In genomic region chr19:59280841-59281240, GRCm38 (mm10) we compare ENCODE assay signal across 20 mouse cellular contexts. TPM values are rescaled to one million over a fixed set of nuclear protein-coding genes. Genes with fewer than 3 reads are reported as not detected.
DNase-seq lines count a peak whose midpoint lies in the region; ATAC-seq lines count a peak whose summit lies in the region.
"Had no signal": no experiment of that assay in that cellular context is flagged by ENCODE, and none has a peak within 500 bp of the region (broad histone marks: within the 10 kb centered on the region; RNA-seq: fewer than 3 reads in every experiment).

No protein-coding gene starts in this region.

- no peak for ATAC-seq in heart, embryonic 12.5 days (ENCODE audit: insufficient number of reproducible peaks, low FRiP score)
- no peak for ATAC-seq in limb, embryonic 12.5 days (ENCODE audit: insufficient number of reproducible peaks, insufficient read depth, low FRiP score, low TSS enrichment, low read depth)
- ATAC-seq in forebrain, embryonic 11.5 days (replicated peaks; ENCODE audit: low FRiP score): no peak

- no peak overlapping the region for H3K9ac ChIP-seq in heart, embryonic 12.5 days
- H3K9ac ChIP-seq in limb, embryonic 12.5 days (replicated peaks): no peak overlapping the region
- H3K9ac ChIP-seq in forebrain, embryonic 11.5 days (ENCODE audit: low read length): no peak overlapping the region
- H3K9ac ChIP-seq: hindbrain, embryonic 15.5 days; neural tube, embryonic 12.5 days had no signal

- no peak overlapping the region for H3K4me2 ChIP-seq in heart, embryonic 12.5 days
- no peak overlapping the region for H3K4me2 ChIP-seq in limb, embryonic 12.5 days
- H3K4me2 ChIP-seq in forebrain, embryonic 11.5 days (ENCODE audit: low read depth, low read length, severe bottlenecking): no peak overlapping the region
- H3K4me2 ChIP-seq: hindbrain, embryonic 15.5 days; neural tube, embryonic 12.5 days had no signal

- H3K27ac ChIP-seq in heart, embryonic 12.5 days (ENCODE audit: poor library complexity, severe bottlenecking): 0 out of 2 replicates have a peak overlapping the region, but pooled peaks have one; percentile 6
- peak overlapping the region; percentile 62; the same call in 1 of the 2 replicates for H3K27ac ChIP-seq in limb, embryonic 12.5 days
- no peak overlapping the region; the same call in 1 of the 2 replicates for H3K27ac ChIP-seq in limb, embryonic 10.5 days
- no peak overlapping the region for H3K27ac ChIP-seq in forebrain, embryonic 11.5 days (ENCODE audit: low read depth, low read length)
- H3K27ac ChIP-seq: forebrain, embryonic 10.5 days; hindbrain, embryonic 15.5 days; left cerebral cortex, adult 2 months; neural tube, embryonic 12.5 days had no signal

- DNase-seq in heart, adult 11 months: no peak
- DNase-seq in limb, embryonic 10.5 days (ENCODE audit: low spot score): no peak
- DNase-seq in forelimb bud, embryonic 11.5 days (ENCODE audit: low read depth, low spot score): peak; percentile 26
- DNase-seq in cerebellum, adult 11-12 months: no peak
- no peak for DNase-seq in forebrain, embryonic 11.5 days (ENCODE audit: low spot score)
- DNase-seq: adrenal gland, postnatal 14 days; cerebellum, adult 9-10 months; gastrocnemius, postnatal 10 days; kidney, adult 11 months; kidney, postnatal 4 days; lung, postnatal 4 days; midbrain, embryonic 14.5 days; right cerebral cortex, postnatal 14 days; thymus, postnatal 25 days had no signal

- no peaks in the 10 kb centered on the region for H3K27me3 ChIP-seq in heart, embryonic 12.5 days (replicated peaks)
- H3K27me3 ChIP-seq in limb, embryonic 12.5 days: no peaks in the 10 kb centered on the region
- no peaks in the 10 kb centered on the region for H3K27me3 ChIP-seq in limb, embryonic 10.5 days (ENCODE audit: low read depth, poor library complexity, severe bottlenecking)
- H3K27me3 ChIP-seq in forebrain, embryonic 11.5 days (ENCODE audit: control insufficient read depth, insufficient read depth, low read length): no peaks in the 10 kb centered on the region
- H3K27me3 ChIP-seq: hindbrain, embryonic 15.5 days; neural tube, embryonic 12.5 days had no signal

- peaks cover 9% of the 10 kb centered on the region for H3K36me3 ChIP-seq in heart, embryonic 12.5 days
- no peaks in the 10 kb centered on the region for H3K36me3 ChIP-seq in limb, embryonic 12.5 days
- H3K36me3 ChIP-seq in limb, embryonic 10.5 days: no peaks in the 10 kb centered on the region
- H3K36me3 ChIP-seq in forebrain, embryonic 11.5 days (ENCODE audit: control insufficient read depth, insufficient read depth, low read length): no peaks in the 10 kb centered on the region
- H3K36me3 ChIP-seq: hindbrain, embryonic 15.5 days; neural tube, embryonic 12.5 days had no signal

- H3K4me3 ChIP-seq in heart, embryonic 12.5 days: no peak overlapping the region
- H3K4me3 ChIP-seq in limb, embryonic 12.5 days (replicated peaks): no peak overlapping the region
- no peak overlapping the region for H3K4me3 ChIP-seq in limb, embryonic 10.5 days
- H3K4me3 ChIP-seq in forebrain, embryonic 11.5 days (ENCODE audit: low read depth, low read length): no peak overlapping the region
- H3K4me3 ChIP-seq: forebrain, embryonic 10.5 days; hindbrain, embryonic 15.5 days; left cerebral cortex, adult 2 months; neural tube, embryonic 12.5 days had no signal

- H3K9me3 ChIP-seq in heart, embryonic 12.5 days (replicated peaks): no peaks in the 10 kb centered on the region; the same call in 1 of the 2 replicates
- no peaks in the 10 kb centered on the region; the same call in 1 of the 2 replicates for H3K9me3 ChIP-seq in limb, embryonic 12.5 days
- no peaks in the 10 kb centered on the region for H3K9me3 ChIP-seq in limb, embryonic 10.5 days (replicated peaks)
- no peaks in the 10 kb centered on the region for H3K9me3 ChIP-seq in forebrain, embryonic 11.5 days (ENCODE audit: control insufficient read depth, low read length)
- H3K9me3 ChIP-seq: forebrain, embryonic 10.5 days; hindbrain, embryonic 15.5 days; neural tube, embryonic 12.5 days had no signal

- H3K4me1 ChIP-seq in heart, embryonic 12.5 days (replicated peaks): no peaks in the 10 kb centered on the region
- no peaks in the 10 kb centered on the region for H3K4me1 ChIP-seq in limb, embryonic 12.5 days (replicated peaks)
- H3K4me1 ChIP-seq in limb, embryonic 10.5 days: peaks cover 4% of the 10 kb centered on the region
- H3K4me1 ChIP-seq in forebrain, embryonic 11.5 days (replicated peaks; ENCODE audit: control insufficient read depth, insufficient read depth, low read length): no peaks in the 10 kb centered on the region
- H3K4me1 ChIP-seq: forebrain, embryonic 10.5 days; hindbrain, embryonic 15.5 days had no signal

RNA-seq across cellular contexts. Expression of gene Slc18a2, which starts 20.1 kb away (rescaled TPM):
- polyA plus RNA-seq in heart, embryonic 12.5 days (2016; fragmentation: Nextera tagmentation; extraction: Ambion mirVana): 11.2 and 12.0 TPM in 2 replicates
- 7.4 and 8.1 TPM in 2 replicates for polyA plus RNA-seq in limb, embryonic 12.5 days (2016; fragmentation: Nextera tagmentation; extraction: Ambion mirVana)
- 7.5 and 9.7 TPM in 2 replicates for polyA plus RNA-seq in limb, embryonic 10.5 days (2016; fragmentation: Nextera tagmentation; extraction: Ambion mirVana)
- 19.3 and 19.7 TPM in 2 replicates for polyA plus RNA-seq in forebrain, embryonic 11.5 days (2014; fragmentation: Nextera tagmentation; extraction: Ambion mirVana)

RNA-seq across cellular contexts. Expression of gene Rps12-ps3, which starts 41.2 kb away (rescaled TPM):
- 6.0 TPM in 1 of 2 replicates, not detected in the other for polyA plus RNA-seq in heart, embryonic 12.5 days (2016; fragmentation: Nextera tagmentation; extraction: Ambion mirVana)
- 14.6 and 18.4 TPM in 2 replicates for polyA plus RNA-seq in limb, embryonic 12.5 days (2016; fragmentation: Nextera tagmentation; extraction: Ambion mirVana)
- 7.6 and 11.1 TPM in 2 replicates for polyA plus RNA-seq in limb, embryonic 10.5 days (2016; fragmentation: Nextera tagmentation; extraction: Ambion mirVana)
- polyA plus RNA-seq in forebrain, embryonic 11.5 days (2014; fragmentation: Nextera tagmentation; extraction: Ambion mirVana): 9.5 and 13.5 TPM in 2 replicates
- polyA plus RNA-seq: hindbrain, embryonic 15.5 days had no signal

Comparison
In these comparisons a context has a peak if more than half of its experiments do, and no peak if none do; other contexts are left out.
1. H3K27ac ChIP-seq: peak in heart, embryonic 12.5 days (single experiment) and limb, embryonic 12.5 days (single experiment); none in limb, embryonic 10.5 days (single experiment) and forebrain, embryonic 11.5 days (single experiment).